Mouse (Mus musculus) myocyte (in vitro differentiated cells): ENCODE measurements around the gene Gm42791.

Experiments used
- E2F4 ChIP-seq: IDR thresholded peaks from one replicate; pipeline ENCODE4 v1.6.1; 2011; ENCODE audit warnings: mild to moderate bottlenecking, control low read depth, moderate library complexity; ENCODE audit not compliant: insufficient read depth
- POLR2A ChIP-seq: IDR thresholded peaks from one replicate; pipeline ENCODE4 v1.6.1; 2011; ENCODE audit warnings: low read depth, mild to moderate bottlenecking, control low read depth, moderate library complexity; ENCODE audit not compliant: insufficient read length
- POLR2AphosphoS2 ChIP-seq: IDR thresholded peaks from one replicate; pipeline ENCODE4 v1.6.1; 2011; ENCODE audit warnings: low read depth, control low read depth; ENCODE audit not compliant: insufficient read length
- REST ChIP-seq: IDR thresholded peaks from one replicate; pipeline ENCODE4 v1.6.1; 2011; ENCODE audit warnings: mild to moderate bottlenecking, control low read depth, moderate library complexity; ENCODE audit not compliant: insufficient read depth, insufficient read length
- SRF ChIP-seq: IDR thresholded peaks from one replicate; pipeline ENCODE4 v1.6.1; 2011; ENCODE audit warnings: low read depth; ENCODE audit not compliant: control insufficient read depth, insufficient read length
- TCF12 ChIP-seq: IDR thresholded peaks from one replicate; pipeline ENCODE4 v1.6.1; 2011; ENCODE audit warnings: mild to moderate bottlenecking, control low read depth; ENCODE audit not compliant: poor library complexity, insufficient read depth, severe bottlenecking
- TCF3 ChIP-seq: IDR thresholded peaks from one replicate; pipeline ENCODE4 v1.6.1; 2011; ENCODE audit warnings: low read depth, control low read depth; ENCODE audit not compliant: insufficient read length

DNA sequence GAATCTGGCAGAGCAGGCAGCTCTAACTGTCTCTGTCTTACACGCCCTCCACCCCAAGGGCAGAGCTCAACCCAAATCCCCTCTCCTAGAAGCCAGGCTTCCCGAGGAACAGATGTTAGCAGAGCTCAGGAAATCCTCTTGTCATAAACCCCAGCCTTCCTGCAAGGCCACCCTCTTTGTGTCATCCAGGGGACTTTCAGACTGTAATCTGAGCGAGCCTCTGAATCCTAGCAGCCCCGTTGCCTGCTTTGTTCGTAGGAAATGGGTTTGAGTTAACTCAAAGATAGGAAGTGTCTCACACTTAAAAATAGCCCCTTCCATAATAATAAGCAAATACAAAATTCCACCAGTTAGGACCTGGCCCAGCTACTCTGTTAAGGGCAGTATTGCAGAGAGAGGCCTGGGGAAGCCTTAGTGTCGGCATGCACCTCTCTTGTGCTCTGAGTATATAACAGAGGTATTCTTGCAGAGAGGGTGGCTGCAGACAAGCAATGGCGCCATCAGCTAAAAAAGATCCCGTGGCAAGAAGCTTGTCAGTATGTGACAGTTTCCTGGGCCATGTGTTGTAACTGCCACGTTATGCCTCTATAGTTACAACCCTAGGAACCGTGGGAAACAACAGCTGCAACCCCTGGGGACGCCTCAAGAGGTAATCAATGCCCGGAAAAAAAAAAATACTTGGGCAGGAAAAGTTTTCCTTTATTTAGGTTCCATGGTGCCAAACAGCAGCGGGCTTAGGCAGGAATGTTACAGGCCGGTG lies 17.1 kb downstream of the Gm42791 start:
- TF ChIP-seq E2F4 (no peak), SRF (no peak), POLR2AphosphoS2 (no peak), POLR2A (no peak), TCF3 (no peak), TCF12 (no peak), REST (no peak)
